Mouse (Mus musculus) forebrain, embryonic 12.5 days (tissue): ENCODE measurements around the gene Haus8. TPM values are rescaled to one million over a fixed set of nuclear protein-coding genes. Genes with fewer than 3 reads are reported as not detected.
A peak's percentile ranks its signal among the peaks of the same experiment; 100 is the strongest.
"Not testable (repeated sequence)": the region's sequence is repeated elsewhere in the genome, so short reads cannot be mapped to it uniquely, and the experiment has no call there.

ENCODE experiments used
- ATAC-seq: fragments of 200-750 bp; cut with Nextera tagmentation; 2 replicates; pipeline ENCODE4 v1.8.0; 2017; ENCODE audit warnings: moderate TSS enrichment; ENCODE audit not compliant: low FRiP score
- H3K27ac ChIP-seq: fragments of 300-500 bp; sonication (generic); 2 replicates; pipeline ENCODE4 v1.5.1; 2016; ENCODE audit warnings: mild to moderate bottlenecking
- H3K27me3 ChIP-seq: fragments of 300-500 bp; sonication (generic); 2 replicates; pipeline ENCODE4 v1.6.1; 2016; ENCODE audit warnings: mild to moderate bottlenecking
- H3K36me3 ChIP-seq: fragments of 300-500 bp; sonication (generic); replicated peaks from 2 replicates; pipeline ENCODE4 v1.6.1; 2016; ENCODE audit warnings: mild to moderate bottlenecking
- H3K4me1 ChIP-seq: fragments of 300-500 bp; sonication (generic); 2 replicates; pipeline ENCODE4 v1.6.1; 2016
- H3K4me2 ChIP-seq: fragments of 300-500 bp; sonication (generic); 2 replicates; pipeline ENCODE4 v1.6.1; 2016; ENCODE audit warnings: mild to moderate bottlenecking, moderate library complexity
- H3K4me3 ChIP-seq: fragments of 300-500 bp; sonication (generic); replicated peaks from 2 replicates; pipeline ENCODE4 v1.5.1; 2016; ENCODE audit warnings: mild to moderate bottlenecking
- H3K9ac ChIP-seq: fragments of 300-500 bp; sonication (generic); 2 replicates; pipeline ENCODE4 v1.6.1; 2016; ENCODE audit warnings: mild to moderate bottlenecking
- H3K9me3 ChIP-seq: fragments of 300-500 bp; sonication (generic); 2 replicates; pipeline ENCODE4 v1.6.1; 2016
- WGBS: fragments of 180-500 bp; shearing (Covaris S2); methylation state at CpG from one replicate; pipeline ENCODE4 v1.1.7; 2016; 5-methylcytosine and 5-hydroxymethylcytosine counted together
- polyA plus RNA-seq: library from polyadenylated mRNA; unstranded; fragments of >200 nt; fragmentation: Nextera tagmentation; extraction: Ambion mirVana; gene quantifications from 2 replicates; pipeline ENCODE4 v1.2.1, GENCODE M21; 2016

Haus8 gene
- 52.4 and 58.4 TPM in 2 replicates for polyA plus RNA-seq

DNA sequence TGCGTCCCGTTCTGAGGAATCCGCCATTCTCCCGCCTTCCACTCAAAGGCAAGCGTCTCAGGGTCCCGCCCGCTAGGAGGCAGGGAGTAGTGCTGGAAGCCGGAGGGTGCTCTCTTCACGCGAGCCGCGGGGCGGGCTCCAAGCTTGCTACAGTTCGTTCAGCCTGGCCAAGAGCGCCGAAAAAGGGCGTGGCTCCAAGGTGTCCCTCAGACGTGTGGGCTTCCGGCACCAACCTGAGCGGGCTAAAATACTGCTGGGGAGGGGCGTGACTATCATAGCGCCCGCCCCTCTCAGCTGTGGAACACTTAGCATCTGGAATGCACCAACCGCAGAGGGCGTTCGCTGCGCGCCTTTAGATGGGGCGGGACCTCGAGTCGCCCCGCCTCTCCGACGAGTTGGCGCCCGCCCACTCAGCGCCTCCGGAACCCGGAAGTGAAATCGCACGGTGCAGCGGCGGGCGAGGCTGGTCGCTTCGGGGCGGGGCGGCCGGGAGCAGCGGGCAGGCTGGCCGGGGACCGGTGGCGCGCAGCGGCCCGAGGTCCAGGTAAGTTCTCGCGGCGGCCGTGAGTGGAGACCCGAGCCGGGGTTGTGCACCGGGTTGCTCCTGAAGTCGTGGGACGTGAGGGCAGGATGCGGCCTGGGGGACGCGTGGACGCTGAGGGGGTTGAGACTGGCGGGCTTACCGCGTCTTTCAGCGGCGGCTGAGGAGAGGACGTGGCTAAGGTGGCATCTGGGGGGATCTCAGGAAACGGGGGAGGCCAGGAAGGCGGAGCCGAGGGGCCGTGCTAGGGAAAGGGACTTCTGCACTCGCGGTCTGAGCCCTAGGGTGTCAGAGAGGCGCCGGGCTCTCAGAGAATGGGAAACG lies at the start of gene Haus8, which contains the start of gene Myo9b:
Gene Haus8 (minus strand): TSS at position 649 of the 865 bp plus-strand sequence.
Gene Myo9b (plus strand): TSS at position 429 of the 865 bp plus-strand sequence.
- Histone ChIP-seq H3K27ac (peak within 1 kb of the TSS; percentile 81), H3K36me3 (no peaks in the 10 kb centered on the region), H3K9ac (peak within 1 kb of the TSS; percentile 76), H3K9me3 (no peaks in the 10 kb centered on the region), H3K4me3 (peak within 1 kb of the TSS; percentile 80), H3K4me1 (peaks cover 28% of the 10 kb centered on the region), H3K4me2 (peak within 1 kb of the TSS; percentile 83), H3K27me3 (no peaks in the 10 kb centered on the region)
- under 1% methylated on average over 84 of the region's 84 CpGs for WGBS
- peak; percentile 98 for ATAC-seq

DNA sequence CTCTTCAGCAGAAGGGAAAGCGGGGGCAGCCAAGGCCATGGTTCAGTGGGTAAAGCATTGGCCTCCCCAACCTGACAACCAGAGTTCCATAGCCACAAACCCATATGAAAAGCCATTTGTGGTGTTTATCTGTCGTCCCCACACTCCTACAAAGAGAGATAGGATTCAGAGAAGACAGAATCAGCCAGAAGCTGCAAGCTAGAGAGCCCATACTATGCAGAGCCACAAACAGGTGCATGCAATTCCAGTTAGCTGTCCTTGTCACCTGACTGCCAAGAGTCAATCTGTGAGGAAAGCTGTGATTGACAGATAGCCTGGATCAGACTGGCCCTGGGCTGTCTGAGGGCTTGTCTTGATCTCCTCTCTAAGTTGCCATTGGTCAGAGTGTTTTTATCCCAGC lies 47.0 kb upstream of the Haus8 start:
- H3K27me3 ChIP-seq, ATAC-seq, H3K4me2 ChIP-seq, H3K9me3 ChIP-seq, H3K4me3 ChIP-seq, H3K27ac ChIP-seq, H3K4me1 ChIP-seq, H3K9ac ChIP-seq: not testable (repeated sequence)
- 88% methylated on average over 2 of the region's 2 CpGs for WGBS
- peaks cover 37% of the 10 kb centered on the region for H3K36me3 ChIP-seq

DNA sequence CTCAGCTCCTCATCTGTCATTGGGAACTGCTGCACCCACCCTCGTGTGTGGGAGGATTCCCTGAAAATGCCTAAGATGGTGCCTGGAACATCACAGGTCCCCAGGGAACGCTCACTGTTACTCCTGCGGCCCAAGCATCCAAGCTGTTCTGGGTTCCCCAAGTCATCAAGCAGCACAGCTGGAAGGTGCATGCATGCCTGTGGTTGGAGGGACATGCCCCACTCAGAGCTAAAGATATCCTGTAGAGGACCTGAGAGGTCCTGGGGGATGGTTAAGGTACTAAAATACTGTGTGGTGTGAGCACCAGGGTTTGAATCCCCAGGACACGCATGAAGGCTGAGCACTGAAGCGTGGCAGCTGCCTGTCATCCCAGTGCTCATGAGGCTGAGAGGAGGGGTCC lies 45.9 kb upstream of the Haus8 start:
- not testable (repeated sequence) for H3K27me3 ChIP-seq, H3K4me1 ChIP-seq, H3K4me2 ChIP-seq, H3K27ac ChIP-seq, H3K4me3 ChIP-seq, H3K9ac ChIP-seq, H3K9me3 ChIP-seq, ATAC-seq
- H3K36me3 ChIP-seq = peaks cover 25% of the 10 kb centered on the region
- WGBS = 94% methylated on average over 5 of the region's 5 CpGs

DNA sequence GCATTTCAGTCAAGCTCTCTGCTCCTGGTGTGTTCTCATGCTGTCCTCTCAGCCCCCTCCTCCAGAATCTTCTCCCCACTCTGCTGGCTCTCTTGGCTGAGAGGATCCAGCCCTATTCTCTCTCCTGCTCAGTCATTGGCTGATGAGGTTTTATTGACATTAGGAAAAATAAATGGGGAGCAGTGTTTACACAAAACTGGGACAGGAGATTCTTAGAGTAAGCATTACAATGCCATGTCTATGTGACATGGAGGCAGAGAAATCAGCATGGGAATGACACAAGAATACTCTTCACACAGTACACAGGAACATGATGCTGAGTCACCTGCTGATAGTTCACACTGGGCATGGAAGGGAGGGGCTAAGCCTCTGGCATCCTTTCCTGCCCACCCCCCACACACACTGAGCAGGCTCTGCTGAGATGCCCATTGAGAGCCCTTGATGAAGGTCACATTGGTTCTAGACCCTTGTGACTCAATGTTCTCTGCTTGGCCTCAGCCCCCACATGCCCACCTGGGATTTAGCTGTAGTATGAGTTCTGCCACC lies 43.8 kb upstream of the Haus8 start:
- no peak overlapping the region for H3K9ac ChIP-seq
- ATAC-seq = no peak
- no peaks in the 10 kb centered on the region for H3K27me3 ChIP-seq
- H3K36me3 ChIP-seq = peaks cover 7% of the 10 kb centered on the region
- peaks cover 7% of the 10 kb centered on the region for H3K4me1 ChIP-seq
- no peaks in the 10 kb centered on the region for H3K9me3 ChIP-seq
- H3K27ac ChIP-seq = no peak overlapping the region
- H3K4me3 ChIP-seq = no peak overlapping the region
- H3K4me2 ChIP-seq = no peak overlapping the region

DNA sequence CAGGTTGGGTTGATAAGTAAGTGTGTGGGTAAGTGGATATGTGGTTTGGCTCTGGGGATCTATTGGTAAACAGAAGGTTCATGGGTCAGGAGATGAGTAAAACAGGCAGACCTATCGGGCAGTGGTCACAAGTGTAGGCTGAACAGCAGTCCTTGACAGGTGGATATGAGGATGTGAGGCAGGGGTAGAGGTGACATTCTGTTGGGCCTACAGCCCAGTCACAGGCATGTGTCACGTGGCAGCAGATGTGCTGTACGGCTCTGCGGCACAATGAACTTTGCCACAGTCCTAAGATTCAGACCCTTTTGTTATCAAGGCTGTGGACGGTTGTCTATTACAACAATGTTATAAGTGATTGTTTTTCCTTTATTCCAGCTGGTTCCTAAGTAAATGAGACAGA lies 43.2 kb upstream of the Haus8 start:
- no peaks in the 10 kb centered on the region for H3K9me3 ChIP-seq
- no peak overlapping the region for H3K4me3 ChIP-seq
- 92% methylated on average over 5 of the region's 5 CpGs for WGBS
- ATAC-seq = no peak
- H3K4me2 ChIP-seq = no peak overlapping the region
- H3K27ac ChIP-seq = no peak overlapping the region
- no peak overlapping the region for H3K9ac ChIP-seq
- no peaks in the 10 kb centered on the region for H3K27me3 ChIP-seq
- H3K36me3 ChIP-seq = peaks cover 7% of the 10 kb centered on the region
- H3K4me1 ChIP-seq = peaks cover 7% of the 10 kb centered on the region

DNA sequence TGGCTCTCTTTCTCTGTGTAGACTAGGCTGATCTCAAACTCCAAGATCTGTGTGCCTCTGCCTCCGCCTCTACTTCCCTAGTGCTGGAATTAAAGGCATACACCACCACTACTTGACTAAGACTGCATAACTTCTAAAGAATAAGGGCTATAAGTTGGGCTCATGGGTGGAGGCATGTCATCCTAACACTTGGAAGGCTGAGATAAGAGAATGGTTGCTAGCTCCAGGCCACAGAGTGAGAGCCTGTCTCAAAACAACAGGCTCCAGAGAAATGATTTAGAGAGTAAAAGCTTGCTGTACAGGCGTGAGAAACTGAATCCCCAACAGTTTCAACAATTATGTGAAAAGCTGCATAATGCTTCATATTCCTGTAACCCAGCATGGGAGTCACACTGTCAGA lies 41.2 kb upstream of the Haus8 start:
- ATAC-seq = no peak
- H3K4me2 ChIP-seq = no peak overlapping the region
- 81% methylated on average over 2 of the region's 2 CpGs for WGBS
- no peak overlapping the region for H3K4me3 ChIP-seq
- H3K9me3 ChIP-seq = no peaks in the 10 kb centered on the region
- H3K36me3 ChIP-seq = peaks cover 7% of the 10 kb centered on the region
- H3K9ac ChIP-seq = no peak overlapping the region
- no peaks in the 10 kb centered on the region for H3K27me3 ChIP-seq
- H3K27ac ChIP-seq = no peak overlapping the region
- peaks cover 7% of the 10 kb centered on the region for H3K4me1 ChIP-seq

DNA sequence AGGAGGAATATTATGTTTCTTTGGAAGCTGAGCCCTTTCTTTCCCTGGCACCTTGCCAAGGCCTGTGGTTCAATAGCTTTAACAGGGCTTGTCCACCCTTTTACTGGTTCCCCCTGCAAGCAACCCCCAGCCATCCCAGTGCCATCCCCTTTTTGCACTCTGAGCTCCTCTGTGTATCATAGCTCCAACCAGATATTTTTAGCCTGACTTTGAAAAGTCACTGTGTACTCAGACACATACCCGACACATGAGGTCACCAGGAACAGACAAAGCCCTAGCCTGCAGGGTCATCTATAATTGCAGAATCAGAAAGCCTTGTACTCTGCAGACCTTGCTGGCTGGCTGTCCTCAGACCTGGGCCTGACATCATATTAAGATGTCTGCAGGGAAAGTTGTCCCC lies 40.0 kb upstream of the Haus8 start:
- no peak overlapping the region for H3K4me2 ChIP-seq
- H3K36me3 ChIP-seq = peaks cover 7% of the 10 kb centered on the region
- no peak overlapping the region for H3K4me3 ChIP-seq
- no peaks in the 10 kb centered on the region for H3K27me3 ChIP-seq
- no peak overlapping the region for H3K27ac ChIP-seq
- H3K4me1 ChIP-seq = peaks cover 7% of the 10 kb centered on the region
- H3K9me3 ChIP-seq = no peaks in the 10 kb centered on the region
- WGBS = 68% methylated on average over 1 of the region's 1 CpGs
- ATAC-seq = no peak
- H3K9ac ChIP-seq = no peak overlapping the region

DNA sequence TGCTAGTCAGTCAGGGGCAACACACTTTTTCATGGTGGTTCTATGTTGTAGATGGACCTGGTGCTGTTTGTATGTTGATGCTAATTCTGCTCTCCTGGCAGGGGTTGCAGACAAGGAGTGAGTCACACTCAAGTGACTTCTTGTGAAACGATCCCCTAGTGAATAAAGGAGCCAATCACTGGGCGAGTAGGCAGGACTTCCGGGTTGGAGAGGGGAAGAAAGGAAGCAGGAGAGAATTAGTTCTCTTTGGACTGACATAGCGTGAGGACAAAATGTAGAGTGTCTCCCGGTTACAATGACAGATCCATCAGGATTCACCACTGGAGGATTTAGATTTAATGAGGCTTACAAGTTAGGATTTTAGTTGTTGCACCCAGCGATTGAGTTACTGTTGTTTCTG lies 37.7 kb upstream of the Haus8 start:
- no peak overlapping the region for H3K9ac ChIP-seq
- WGBS = 77% methylated on average over 6 of the region's 6 CpGs
- no peak overlapping the region for H3K4me3 ChIP-seq
- no peak overlapping the region for H3K27ac ChIP-seq
- peaks cover 7% of the 10 kb centered on the region for H3K36me3 ChIP-seq
- no peaks in the 10 kb centered on the region for H3K9me3 ChIP-seq
- no peak for ATAC-seq
- H3K4me2 ChIP-seq = no peak overlapping the region
- no peaks in the 10 kb centered on the region for H3K27me3 ChIP-seq
- H3K4me1 ChIP-seq = peaks cover 7% of the 10 kb centered on the region

DNA sequence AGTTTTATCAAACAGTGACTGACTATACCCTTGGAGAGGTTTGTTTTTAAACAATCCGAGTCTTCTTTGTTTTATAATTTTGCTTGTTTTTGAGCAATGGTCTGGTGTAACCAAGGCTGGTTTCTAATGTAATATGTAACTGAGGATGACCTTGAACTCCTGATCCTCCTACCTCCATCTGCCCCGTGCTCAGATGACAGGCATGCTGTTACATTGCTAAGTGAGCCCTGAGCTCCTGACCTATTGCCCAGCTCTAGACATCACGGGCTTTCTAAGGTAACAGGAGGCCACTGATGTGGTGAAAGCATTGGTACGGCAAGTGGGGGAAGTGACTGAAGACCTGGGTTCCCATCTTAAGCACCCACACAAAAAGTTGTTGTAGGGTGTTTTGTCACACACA lies 35.2 kb upstream of the Haus8 start:
- peaks cover 6% of the 10 kb centered on the region for H3K4me1 ChIP-seq
- H3K4me2 ChIP-seq = no peak overlapping the region
- WGBS = 89% methylated on average over 4 of the region's 4 CpGs
- 0 out of 2 replicates have a peak, but pooled peaks cover 4% of the 10 kb centered on the region for H3K9me3 ChIP-seq
- H3K27ac ChIP-seq = no peak overlapping the region
- no peaks in the 10 kb centered on the region for H3K27me3 ChIP-seq
- ATAC-seq = no peak
- H3K4me3 ChIP-seq = no peak overlapping the region
- no peak overlapping the region for H3K9ac ChIP-seq
- peaks cover 10% of the 10 kb centered on the region for H3K36me3 ChIP-seq

DNA sequence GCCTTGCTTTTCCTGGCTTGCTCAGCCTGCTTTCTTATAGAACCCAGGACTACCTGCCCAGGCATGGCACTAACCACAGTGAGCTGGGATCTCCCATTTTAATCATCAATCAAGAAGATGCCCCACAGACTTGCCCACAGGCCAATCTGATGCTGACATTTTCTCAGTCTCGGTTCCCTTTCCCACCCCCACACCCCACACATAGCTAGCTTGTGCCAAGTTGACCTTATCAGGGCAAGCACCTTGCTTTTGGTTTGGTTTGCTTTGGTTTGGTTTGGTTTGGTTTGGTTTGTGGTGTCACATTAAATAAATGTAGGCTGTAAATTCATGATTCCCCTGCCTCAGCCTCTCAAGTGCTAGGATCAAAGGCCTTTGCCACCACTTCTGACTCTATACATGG lies 34.6 kb upstream of the Haus8 start:
- 100% methylated on average over 1 of the region's 1 CpGs for WGBS
- ATAC-seq = no peak

DNA sequence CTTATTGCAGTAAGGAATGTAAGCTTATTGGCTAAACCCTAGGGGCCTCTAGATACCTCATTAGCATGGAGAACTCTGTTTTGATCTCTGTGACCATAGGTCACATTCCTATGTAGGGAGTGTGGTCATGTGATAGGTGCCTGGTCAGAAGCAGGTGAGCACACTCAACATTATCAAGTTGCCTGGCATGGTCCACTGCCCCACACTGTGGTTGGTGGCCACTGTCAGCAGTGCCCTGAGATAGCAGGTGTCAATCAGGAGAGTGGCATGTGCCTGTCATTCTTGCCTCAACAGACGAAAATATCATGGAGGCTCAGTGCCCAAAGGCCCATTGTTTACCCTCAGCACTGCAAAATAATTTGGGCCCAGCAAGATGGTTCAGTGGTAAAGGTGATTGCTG lies 33.3 kb upstream of the Haus8 start:
- peaks cover 17% of the 10 kb centered on the region for H3K36me3 ChIP-seq
- H3K4me3 ChIP-seq = no peak overlapping the region
- H3K9me3 ChIP-seq = peaks cover 8% of the 10 kb centered on the region; the same call in 1 of the 2 replicates
- 65% methylated on average over 1 of the region's 1 CpGs for WGBS
- H3K4me1 ChIP-seq = no peaks in the 10 kb centered on the region
- no peak overlapping the region for H3K9ac ChIP-seq
- no peak overlapping the region for H3K27ac ChIP-seq
- ATAC-seq = no peak
- H3K27me3 ChIP-seq = no peaks in the 10 kb centered on the region
- no peak overlapping the region for H3K4me2 ChIP-seq

More for the DNA sequence above, 34.6 kb upstream of the Haus8 start:
- no peak overlapping the region for H3K4me3 ChIP-seq
- H3K9ac ChIP-seq = no peak overlapping the region
- H3K4me2 ChIP-seq = no peak overlapping the region
- peaks cover 2% of the 10 kb centered on the region for H3K4me1 ChIP-seq
- no peaks in the 10 kb centered on the region for H3K27me3 ChIP-seq
- H3K9me3 ChIP-seq = peaks cover 7% of the 10 kb centered on the region; the same call in 1 of the 2 replicates
- H3K36me3 ChIP-seq = peaks cover 13% of the 10 kb centered on the region
- no peak overlapping the region for H3K27ac ChIP-seq

DNA sequence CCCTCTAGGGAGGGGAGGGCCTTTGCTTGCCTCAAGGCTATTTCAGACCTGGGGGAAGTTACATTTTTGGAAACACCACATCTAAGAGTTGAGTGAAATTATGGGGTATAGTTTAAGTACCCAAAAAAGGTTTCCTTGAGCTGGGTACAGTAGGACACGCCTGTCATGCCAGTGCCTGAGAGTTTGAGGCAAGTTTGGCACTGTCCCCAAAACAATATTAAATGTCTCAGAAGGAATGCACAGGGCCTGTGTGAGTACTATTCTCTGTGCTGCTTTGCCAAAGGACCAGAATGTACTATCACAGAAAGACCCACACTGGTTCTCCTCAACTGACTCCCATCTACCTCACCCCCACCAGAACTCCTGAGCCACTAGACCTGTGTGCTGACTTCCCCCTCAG lies 30.9 kb upstream of the Haus8 start:
- WGBS = 96% methylated on average over 1 of the region's 1 CpGs
- H3K36me3 ChIP-seq = peaks cover 17% of the 10 kb centered on the region

DNA sequence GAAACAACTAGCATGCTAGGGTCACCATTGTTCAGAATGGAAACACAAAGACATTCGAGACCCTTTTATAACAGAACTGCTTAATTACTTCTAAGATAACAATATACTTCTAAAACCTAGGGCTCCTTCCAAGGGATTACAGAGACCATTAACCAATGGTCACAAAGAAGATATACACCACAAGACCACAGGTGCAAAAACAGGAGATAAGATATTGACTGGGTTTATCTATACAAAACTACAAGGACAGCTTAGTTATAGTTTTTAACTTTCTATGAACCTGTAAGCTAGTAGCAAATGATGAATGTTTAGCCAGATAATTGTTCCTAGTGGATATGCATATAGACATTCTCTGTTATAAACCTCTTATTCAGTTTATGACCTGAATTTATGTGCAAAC lies 30.1 kb upstream of the Haus8 start:
- Histone ChIP-seq H3K9ac (no peak overlapping the region), H3K4me2 (no peak overlapping the region), H3K9me3 (peaks cover 8% of the 10 kb centered on the region; the same call in 1 of the 2 replicates), H3K27ac (no peak overlapping the region), H3K4me1 (no peaks in the 10 kb centered on the region), H3K27me3 (no peaks in the 10 kb centered on the region), H3K36me3 (peaks cover 17% of the 10 kb centered on the region), H3K4me3 (no peak overlapping the region)
- 94% methylated on average over 1 of the region's 1 CpGs for WGBS
- no peak for ATAC-seq

More for the DNA sequence above, 30.9 kb upstream of the Haus8 start:
- no peaks in the 10 kb centered on the region for H3K4me1 ChIP-seq
- peaks cover 8% of the 10 kb centered on the region; the same call in 1 of the 2 replicates for H3K9me3 ChIP-seq
- no peak overlapping the region for H3K27ac ChIP-seq
- H3K27me3 ChIP-seq = no peaks in the 10 kb centered on the region
- H3K9ac ChIP-seq = no peak overlapping the region
- no peak overlapping the region for H3K4me2 ChIP-seq
- no peak for ATAC-seq
- no peak overlapping the region for H3K4me3 ChIP-seq
